8 mouse cellular contexts compared by ENCODE assay signal in genomic region chr11:84729189-84729588, GRCm38 (mm10).
DNase-seq lines count a peak whose midpoint lies in the region; ATAC-seq and TF ChIP-seq lines count a peak whose summit lies in the region.

No protein-coding gene starts in this region.

- H3K4me1 ChIP-seq in CH12.LX (ENCODE audit: control insufficient read depth in 1 of 2, insufficient read depth in 2 of 2), result no peaks in the 10 kb centered on the region
- no peaks in the 10 kb centered on the region for H3K4me1 ChIP-seq in lung, embryonic 16.5 days (replicated peaks; ENCODE audit: control insufficient read depth, insufficient read depth, low read length)

- TF ChIP-seq RAD21 in CH12.LX (IDR thresholded peaks at IDR 0.05; ENCODE audit: low read depth, low read length), result no peak

- in situ Hi-C loops in CH12.LX (cut with MboI; ENCODE audit: low pct_ligation_motif_present, low pct_unique_long_range_greater_than_20kb, low sequenced_read_pairs), result loop anchor here (5.0 kb wide), 1 partner anchor 67 kb away; no protein-coding TSS in a partner anchor

- no peak for TF ChIP-seq EP300 in CH12.LX (IDR thresholded peaks at IDR 0.05; ENCODE audit: low read length)

- TF ChIP-seq CTCF in CH12.LX (conservative IDR thresholded peaks at IDR 0.05 in 1 of 2, IDR thresholded peaks at IDR 0.05 in 1 of 2; ENCODE audit: low read depth in 2 of 2, low read length in 2 of 2), result no peak

- H3K27ac ChIP-seq in CH12.LX (ENCODE audit: insufficient read depth, low read depth), result no peak overlapping the region
- H3K27ac ChIP-seq in lung, embryonic 16.5 days (ENCODE audit: low read length), result no peak overlapping the region

- no peaks in the 10 kb centered on the region for H3K79me2 ChIP-seq in CH12.LX (replicated peaks; ENCODE audit: control insufficient read depth, extremely low read depth, insufficient read depth, poor library complexity, severe bottlenecking)

- TF ChIP-seq POLR2A in CH12.LX (IDR thresholded peaks at IDR 0.05; ENCODE audit: low read depth, low read length), result no peak

- no peak overlapping the region for H3K4me3 ChIP-seq in CH12.LX (replicated peaks in 1 of 3; ENCODE audit: low read depth in 2 of 3, low read length in 2 of 3, poor library complexity in 1 of 3)
- no peak overlapping the region for H3K4me3 ChIP-seq in lung, embryonic 16.5 days (ENCODE audit: low read length)

- peak; percentile 42 to 53 for DNase-seq in heart, postnatal 14 days
- no peak for DNase-seq in heart, postnatal 25 days (ENCODE audit: low spot score)
- DNase-seq in CH12.LX (ENCODE audit: extremely low read depth), result peak; percentile 13
- peak; percentile 85 for DNase-seq in embryo, embryonic 11 days
- no peak for DNase-seq in layer of hippocampus, adult 8-10 months (ENCODE audit: low spot score in 2 of 2)
- DNase-seq in spleen, adult 12 weeks (ENCODE audit: low spot score), result no peak
- DNase-seq in layer of hippocampus, adult 9-10 months (ENCODE audit: low spot score), result no peak

- dilution Hi-C loops in CH12.LX (cut with MboI; ENCODE audit: extremely low pct_ligation_motif_present, extremely low pct_unique_long_range_greater_than_20kb, low sequenced_read_pairs), result no loop called here

- no peaks in the 10 kb centered on the region for H3K9me3 ChIP-seq in CH12.LX (replicated peaks; ENCODE audit: low read length)
- H3K9me3 ChIP-seq in lung, embryonic 16.5 days (ENCODE audit: control insufficient read depth, low read length), result no peaks in the 10 kb centered on the region

- no peaks in the 10 kb centered on the region for H3K36me3 ChIP-seq in CH12.LX (replicated peaks in 1 of 2; ENCODE audit: control insufficient read depth in 1 of 2, insufficient read depth in 1 of 2, low read length in 1 of 2)
- no peaks in the 10 kb centered on the region for H3K36me3 ChIP-seq in lung, embryonic 16.5 days (ENCODE audit: control insufficient read depth, insufficient read depth, low read length)

- H3K4me2 ChIP-seq in CH12.LX (ENCODE audit: insufficient read depth, low read depth, poor library complexity, severe bottlenecking), result no peak overlapping the region
- H3K4me2 ChIP-seq in lung, embryonic 16.5 days (ENCODE audit: low read depth, low read length), result no peak overlapping the region

- WGBS in lung, embryonic 16.5 days, result 8% methylated on average over 2 of the region's 2 CpGs

- H3K9ac ChIP-seq in CH12.LX (ENCODE audit: insufficient read depth, low read depth), result no peak overlapping the region
- H3K9ac ChIP-seq in lung, embryonic 16.5 days (ENCODE audit: low read length), result no peak overlapping the region

- intact Hi-C loops in heart, postnatal 14 days (cut with DNase I), result no loop called here
- intact Hi-C loops in heart, postnatal 25 days (cut with DNase I), result no loop called here

- peak; percentile 67 for ATAC-seq in lung, embryonic 16.5 days (ENCODE audit: low read depth)

- peaks cover 85% of the 10 kb centered on the region for H3K27me3 ChIP-seq in CH12.LX (replicated peaks)
- no peaks in the 10 kb centered on the region; the same call in 1 of the 2 replicates for H3K27me3 ChIP-seq in lung, embryonic 16.5 days (ENCODE audit: control insufficient read depth, insufficient read depth, low read depth, low read length)

TF ChIP-seq in CH12.LX, 34 proteins besides CTCF, POLR2A, EP300 and RAD21:
- TF ChIP-seq ETS1 (conservative IDR thresholded peaks at IDR 0.05; ENCODE audit: low read depth, low read length) (no peak), MXI1 (IDR thresholded peaks at IDR 0.05; ENCODE audit: low read depth, low read length) (no peak), MAX (IDR thresholded peaks at IDR 0.05; ENCODE audit: low read length) (no peak), ELF1 (IDR thresholded peaks at IDR 0.05; ENCODE audit: low read depth, low read length) (no peak), ZC3H11A (IDR thresholded peaks at IDR 0.05; ENCODE audit: low read depth, low read length) (no peak), TCF12 (IDR thresholded peaks at IDR 0.05; ENCODE audit: low read depth, low read length) (no peak), UBTF (IDR thresholded peaks at IDR 0.05; ENCODE audit: low read depth, low read length) (no peak), HCFC1 (IDR thresholded peaks at IDR 0.05; ENCODE audit: low read depth, low read length) (no peak), BHLHE40 (IDR thresholded peaks at IDR 0.05; ENCODE audit: low read depth, low read length) (no peak), CHD1 (IDR thresholded peaks at IDR 0.05; ENCODE audit: low read depth, low read length) (no peak), USF1 (IDR thresholded peaks at IDR 0.05; ENCODE audit: low read depth, low read length) (no peak), MAFK (IDR thresholded peaks at IDR 0.05; ENCODE audit: insufficient replicate concordance, low read length) (no peak), TBP (conservative IDR thresholded peaks at IDR 0.05; ENCODE audit: low read depth, low read length) (no peak), RCOR1 (conservative IDR thresholded peaks at IDR 0.05; ENCODE audit: low read depth, low read length) (no peak), ZMIZ1 (IDR thresholded peaks at IDR 0.05; ENCODE audit: low read depth, low read length) (no peak), POLR2AphosphoS2 (IDR thresholded peaks at IDR 0.05; ENCODE audit: low read depth, low read length) (no peak), IRF4 (IDR thresholded peaks at IDR 0.05; ENCODE audit: low read depth, low read length) (no peak), MEF2A (IDR thresholded peaks at IDR 0.05; ENCODE audit: borderline replicate concordance, low read depth, low read length) (no peak), MYC (IDR thresholded peaks at IDR 0.05; ENCODE audit: low read depth, low read length) (no peak)

Comparison
In these comparisons a context has a peak if more than half of its experiments do, and no peak if none do; other contexts are left out.
1. DNase-seq: peak in heart, postnatal 14 days (2 of 2), CH12.LX (single experiment) and embryo, embryonic 11 days (single experiment); none in heart, postnatal 25 days (single experiment), layer of hippocampus, adult 8-10 months (0 of 2), spleen, adult 12 weeks (single experiment) and layer of hippocampus, adult 9-10 months (single experiment).